Mouse (Mus musculus): Measurements from ENCODE around the gene Gm28374. TPM values are rescaled to one million over a fixed set of nuclear protein-coding genes. Genes with fewer than 3 reads are reported as not detected.
"Not testable (repeated sequence)": the region's sequence is repeated elsewhere in the genome, so short reads cannot be mapped to it uniquely, and the experiment has no call there.

Gene Gm28374
- 0.38 and 0.41 TPM in 2 replicates for polyA plus RNA-seq (2015; fragmentation: Nextera tagmentation; extraction: Ambion mirVana)

GRCm38 (mm10) chr19:6082156-6082555 lies at the start of gene Gm28374:
TSS of gene Gm28374 (minus strand) at chr19:6082256.
- no peak within 1 kb of the TSS for H3K9ac ChIP-seq (ENCODE audit: low read depth, low read length)
- no peak within 1 kb of the TSS for H3K4me2 ChIP-seq (ENCODE audit: low read depth, low read length)
- ATAC-seq (ENCODE audit: low read depth): no peak
- peaks cover 19% of the 10 kb centered on the region for H3K36me3 ChIP-seq (ENCODE audit: control insufficient read depth, insufficient read depth)
- H3K27ac ChIP-seq (ENCODE audit: low read length): no peak within 1 kb of the TSS
- H3K9me3 ChIP-seq (replicated peaks; ENCODE audit: control insufficient read depth, low read length): no peaks in the 10 kb centered on the region
- no peaks in the 10 kb centered on the region for H3K27me3 ChIP-seq (ENCODE audit: control insufficient read depth, insufficient read depth, low read depth, low read length)
- H3K4me1 ChIP-seq (ENCODE audit: control insufficient read depth, low read depth, low read length): peaks cover 26% of the 10 kb centered on the region
- H3K4me3 ChIP-seq (ENCODE audit: low read depth, low read length): no peak within 1 kb of the TSS
- 80% methylated on average over 9 of the region's 9 CpGs for WGBS (ENCODE audit: insufficient replicate concordance)

- not testable (repeated sequence) for ATAC-seq (ENCODE audit: low read depth)
Observed at GRCm38 (mm10) chr19:6130414-6131128, 48.5 kb upstream of the Gm28374 start.

GRCm38 (mm10) chr19:6127760-6128341 lies 45.8 kb upstream of the Gm28374 start, which contains the start of gene Snx15:
TSS of gene Snx15 (minus strand) at chr19:6128304.
- H3K9me3 ChIP-seq (replicated peaks; ENCODE audit: control insufficient read depth, low read length): no peaks in the 10 kb centered on the region
- peak within 1 kb of the TSS; percentile 73 for H3K4me3 ChIP-seq (ENCODE audit: low read depth, low read length)
- peak within 1 kb of the TSS; percentile 97 for H3K27ac ChIP-seq (ENCODE audit: low read length)
- WGBS (ENCODE audit: insufficient replicate concordance): under 1% methylated on average over 32 of the region's 32 CpGs
- H3K27me3 ChIP-seq (ENCODE audit: control insufficient read depth, insufficient read depth, low read depth, low read length): no peaks in the 10 kb centered on the region
- peak within 1 kb of the TSS; percentile 70 for H3K4me2 ChIP-seq (ENCODE audit: low read depth, low read length)
- H3K36me3 ChIP-seq (ENCODE audit: control insufficient read depth, insufficient read depth): no peaks in the 10 kb centered on the region
- ATAC-seq (ENCODE audit: low read depth): peak; percentile 86
- peaks cover 56% of the 10 kb centered on the region for H3K4me1 ChIP-seq (ENCODE audit: control insufficient read depth, low read depth, low read length)
- peak within 1 kb of the TSS; percentile 82 for H3K9ac ChIP-seq (ENCODE audit: low read depth, low read length)

More at GRCm38 (mm10) chr19:6130414-6131128, 48.5 kb upstream of the Gm28374 start:
- Histone ChIP-seq H3K27ac (ENCODE audit: low read length) (peak overlapping the region; percentile 97), H3K4me1 (ENCODE audit: control insufficient read depth, low read depth, low read length) (peaks cover 70% of the 10 kb centered on the region), H3K4me3 (ENCODE audit: low read depth, low read length) (peak overlapping the region; percentile 48), H3K4me2 (ENCODE audit: low read depth, low read length) (peak overlapping the region; percentile 66)
- not testable (repeated sequence) for H3K9ac ChIP-seq (ENCODE audit: low read depth, low read length); H3K27me3 ChIP-seq (ENCODE audit: control insufficient read depth, insufficient read depth, low read depth, low read length); H3K9me3 ChIP-seq (replicated peaks; ENCODE audit: control insufficient read depth, low read length); H3K36me3 ChIP-seq (ENCODE audit: control insufficient read depth, insufficient read depth)
- WGBS (ENCODE audit: insufficient replicate concordance): 56% methylated on average over 7 of the region's 7 CpGs

GRCm38 (mm10) chr19:6126789-6127580 lies 44.9 kb upstream of the Gm28374 start:
- Histone ChIP-seq H3K4me2 (ENCODE audit: low read depth, low read length) (peak overlapping the region; percentile 70), H3K36me3 (ENCODE audit: control insufficient read depth, insufficient read depth) (no peaks in the 10 kb centered on the region), H3K9ac (ENCODE audit: low read depth, low read length) (peak overlapping the region; percentile 82), H3K27me3 (ENCODE audit: control insufficient read depth, insufficient read depth, low read depth, low read length) (no peaks in the 10 kb centered on the region), H3K4me1 (ENCODE audit: control insufficient read depth, low read depth, low read length) (peaks cover 49% of the 10 kb centered on the region), H3K4me3 (ENCODE audit: low read depth, low read length) (peak overlapping the region; percentile 73), H3K9me3 (replicated peaks; ENCODE audit: control insufficient read depth, low read length) (no peaks in the 10 kb centered on the region), H3K27ac (ENCODE audit: low read length) (peak overlapping the region; percentile 97)
- WGBS (ENCODE audit: insufficient replicate concordance): 57% methylated on average over 10 of the region's 10 CpGs
- ATAC-seq (ENCODE audit: low read depth): no peak

GRCm38 (mm10) chr19:6126289-6126688 lies 44.2 kb upstream of the Gm28374 start:
- Histone ChIP-seq H3K27me3 (ENCODE audit: control insufficient read depth, insufficient read depth, low read depth, low read length) (no peaks in the 10 kb centered on the region), H3K27ac (ENCODE audit: low read length) (peak overlapping the region; percentile 97), H3K9me3 (replicated peaks; ENCODE audit: control insufficient read depth, low read length) (no peaks in the 10 kb centered on the region), H3K4me2 (ENCODE audit: low read depth, low read length) (peak overlapping the region; percentile 70), H3K36me3 (ENCODE audit: control insufficient read depth, insufficient read depth) (no peaks in the 10 kb centered on the region), H3K4me1 (ENCODE audit: control insufficient read depth, low read depth, low read length) (peaks cover 42% of the 10 kb centered on the region), H3K4me3 (ENCODE audit: low read depth, low read length) (peak overlapping the region; percentile 73), H3K9ac (ENCODE audit: low read depth, low read length) (peak overlapping the region; percentile 28)
- no peak for ATAC-seq (ENCODE audit: low read depth)
- WGBS (ENCODE audit: insufficient replicate concordance): 17% methylated on average over 4 of the region's 4 CpGs

- Histone ChIP-seq H3K4me3 (ENCODE audit: low read depth, low read length) (no peak overlapping the region), H3K27me3 (ENCODE audit: control insufficient read depth, insufficient read depth, low read depth, low read length) (no peaks in the 10 kb centered on the region), H3K4me2 (ENCODE audit: low read depth, low read length) (no peak overlapping the region), H3K4me1 (ENCODE audit: control insufficient read depth, low read depth, low read length) (peaks cover 28% of the 10 kb centered on the region), H3K9ac (ENCODE audit: low read depth, low read length) (no peak overlapping the region), H3K36me3 (ENCODE audit: control insufficient read depth, insufficient read depth) (peaks cover 6% of the 10 kb centered on the region; the same call in 1 of the 2 replicates), H3K9me3 (replicated peaks; ENCODE audit: control insufficient read depth, low read length) (no peaks in the 10 kb centered on the region), H3K27ac (ENCODE audit: low read length) (no peak overlapping the region)
- no peak for ATAC-seq (ENCODE audit: low read depth)
- WGBS (ENCODE audit: insufficient replicate concordance): 61% methylated on average over 2 of the region's 2 CpGs
Observed at GRCm38 (mm10) chr19:6124898-6125297, 42.8 kb upstream of the Gm28374 start.

- Histone ChIP-seq H3K9ac (ENCODE audit: low read depth, low read length) (no peak overlapping the region), H3K27ac (ENCODE audit: low read length) (no peak overlapping the region), H3K9me3 (replicated peaks; ENCODE audit: control insufficient read depth, low read length) (no peaks in the 10 kb centered on the region), H3K4me1 (ENCODE audit: control insufficient read depth, low read depth, low read length) (peaks cover 22% of the 10 kb centered on the region), H3K4me3 (ENCODE audit: low read depth, low read length) (no peak overlapping the region), H3K27me3 (ENCODE audit: control insufficient read depth, insufficient read depth, low read depth, low read length) (no peaks in the 10 kb centered on the region), H3K4me2 (ENCODE audit: low read depth, low read length) (no peak overlapping the region), H3K36me3 (ENCODE audit: control insufficient read depth, insufficient read depth) (peaks cover 8% of the 10 kb centered on the region; the same call in 1 of the 2 replicates)
- WGBS (ENCODE audit: insufficient replicate concordance): 81% methylated on average over 8 of the region's 8 CpGs
- ATAC-seq (ENCODE audit: low read depth): no peak
Observed at GRCm38 (mm10) chr19:6123330-6123729, 41.3 kb upstream of the Gm28374 start.

GRCm38 (mm10) chr19:6121761-6122160 lies 39.7 kb upstream of the Gm28374 start:
- H3K9me3 ChIP-seq (replicated peaks; ENCODE audit: control insufficient read depth, low read length): no peaks in the 10 kb centered on the region
- H3K4me1 ChIP-seq (ENCODE audit: control insufficient read depth, low read depth, low read length): peaks cover 23% of the 10 kb centered on the region
- peaks cover 8% of the 10 kb centered on the region; the same call in 1 of the 2 replicates for H3K36me3 ChIP-seq (ENCODE audit: control insufficient read depth, insufficient read depth)
- H3K9ac ChIP-seq (ENCODE audit: low read depth, low read length): no peak overlapping the region; the same call in 1 of the 2 replicates
- ATAC-seq (ENCODE audit: low read depth): peak; percentile 42
- peak overlapping the region; percentile 23 for H3K4me2 ChIP-seq (ENCODE audit: low read depth, low read length)
- peak overlapping the region; percentile 54 for H3K27ac ChIP-seq (ENCODE audit: low read length)
- WGBS (ENCODE audit: insufficient replicate concordance): 73% methylated on average over 19 of the region's 19 CpGs
- no peaks in the 10 kb centered on the region for H3K27me3 ChIP-seq (ENCODE audit: control insufficient read depth, insufficient read depth, low read depth, low read length)
- H3K4me3 ChIP-seq (ENCODE audit: low read depth, low read length): peak overlapping the region; percentile 31
